Mouse (Mus musculus): ENCODE measurements around the gene Tuba4a.

Tuba4a gene

GRCm38 (mm10) chr1:75212542-75212941 lies 7.1 kb downstream of the Tuba4a start:
- no peak for DNase-seq (ENCODE audit: low spot score in 2 of 2)

DNA sequence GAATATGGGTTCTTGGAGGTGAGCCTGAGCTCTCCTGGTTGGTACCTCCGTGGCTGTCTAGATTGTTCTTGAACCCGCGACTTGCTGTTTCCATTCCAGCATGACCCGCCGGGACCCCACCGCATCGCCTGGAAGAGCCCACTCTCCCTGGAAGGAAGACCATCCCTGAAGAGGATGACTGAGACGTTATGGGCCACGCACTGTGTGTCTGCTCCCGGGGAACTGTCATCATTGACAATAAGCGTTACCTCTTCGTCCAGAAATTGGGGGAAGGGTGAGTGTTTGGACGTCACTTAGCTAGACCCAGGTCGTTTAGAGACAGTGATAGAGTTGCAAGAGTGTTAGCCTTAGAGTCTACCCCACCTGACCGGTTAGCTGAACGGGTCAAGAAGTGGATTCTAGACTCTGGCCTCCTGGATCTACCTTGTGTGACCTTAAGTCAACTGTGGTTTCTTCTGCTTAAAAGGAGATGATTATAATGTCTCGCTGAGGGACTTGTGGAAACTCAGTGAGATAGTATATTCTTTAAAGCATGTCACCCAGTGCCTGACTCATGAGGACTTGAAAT lies 8.4 kb downstream of the Tuba4a start:
- no peak for DNase-seq (ENCODE audit: low spot score in 2 of 2)

DNA sequence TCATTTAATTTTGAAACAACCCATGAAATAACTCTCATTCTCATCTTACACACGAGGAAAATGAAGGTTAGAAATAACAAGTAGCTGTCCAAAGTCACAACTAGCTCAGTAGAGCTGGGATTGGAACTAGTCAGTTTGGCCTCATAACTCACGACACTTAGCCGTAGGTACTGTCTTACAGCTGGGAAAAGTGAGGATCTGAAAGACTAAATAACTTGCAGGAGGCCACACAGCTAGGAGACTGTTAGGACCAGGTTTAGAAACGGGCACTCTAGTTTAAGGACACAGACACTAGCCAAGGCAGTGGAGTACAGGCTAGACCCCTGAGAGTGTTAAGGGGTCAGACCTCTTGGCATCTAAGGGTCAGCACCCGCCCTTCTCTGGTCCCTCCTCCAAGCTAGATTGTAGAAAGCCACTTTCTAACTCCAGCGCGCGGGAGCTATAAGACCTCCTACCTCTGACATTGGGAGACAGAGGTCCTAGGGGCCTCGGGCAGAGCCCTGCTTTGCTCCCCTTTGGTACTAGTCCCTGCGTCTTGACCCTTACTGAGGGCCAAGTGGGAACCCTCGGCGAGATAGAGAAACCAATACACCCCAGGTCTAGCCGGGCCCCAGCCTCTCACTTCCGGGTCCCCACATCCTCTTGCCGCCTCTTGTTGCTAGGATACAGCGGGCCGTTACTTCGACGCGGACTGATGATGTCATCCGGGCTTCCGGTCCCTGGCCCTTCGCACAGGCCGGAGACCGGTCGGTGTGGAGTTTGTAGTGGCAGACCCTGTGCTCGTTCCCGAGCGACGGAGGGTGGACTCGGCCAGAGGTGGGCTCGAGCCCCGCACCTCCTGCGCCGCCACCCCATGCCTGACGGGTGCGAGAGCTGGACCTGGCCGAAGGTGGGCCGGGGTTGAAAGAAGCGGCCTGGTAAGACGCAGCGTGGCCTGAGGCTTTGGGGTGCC lies 9.3 kb downstream of the Tuba4a start, which contains the start of the genes Glb1l and Stk16:
TSS of gene Glb1l (minus strand) at position 678 of the 952 bp plus-strand sequence.
TSS of gene Stk16 (plus strand) at position 703 of the 952 bp plus-strand sequence.
- peak; percentile 94 to 97 for DNase-seq (ENCODE audit: low spot score in 2 of 2)

DNA sequence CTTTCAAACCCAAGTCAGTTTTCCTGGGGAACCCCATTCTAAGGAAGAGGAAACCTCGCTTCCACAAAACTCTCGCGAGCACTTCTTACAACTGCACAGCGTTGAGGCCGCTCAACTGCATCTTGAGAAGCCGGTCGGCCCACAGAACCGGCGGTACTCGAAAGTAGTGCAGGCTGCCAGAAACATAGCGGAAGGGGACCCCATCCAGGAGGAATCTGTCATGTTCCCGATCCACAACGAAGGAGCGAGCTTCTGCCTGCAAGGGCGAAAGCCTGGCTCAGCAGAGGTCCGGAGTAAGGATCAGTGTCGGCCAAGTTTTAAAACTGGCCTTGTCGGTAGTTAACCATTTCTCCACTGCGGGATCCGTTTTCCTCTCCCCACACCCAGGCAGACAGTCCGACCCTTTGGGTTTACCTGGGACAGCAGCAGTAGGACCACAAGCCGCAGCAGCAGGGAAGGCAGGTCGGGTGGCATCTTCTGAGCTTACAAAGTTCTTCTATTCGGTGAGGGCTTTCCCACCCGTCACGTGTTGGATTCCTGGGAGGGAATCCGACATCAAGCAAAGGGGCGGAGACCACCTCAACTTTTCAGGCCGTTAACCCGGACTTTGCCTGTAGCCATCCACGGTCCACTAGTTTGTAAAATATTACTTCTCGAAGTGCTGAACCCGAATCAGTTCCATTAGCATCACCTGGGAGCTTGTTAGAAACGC lies 10.5 kb downstream of the Tuba4a start:
- peak; percentile 51 to 77 for DNase-seq (ENCODE audit: low spot score in 2 of 2)

- no peak for DNase-seq (ENCODE audit: low spot score in 2 of 2)
Observed at GRCm38 (mm10) chr1:75201236-75201635, 18.4 kb downstream of the Tuba4a start.

- DNase-seq (ENCODE audit: low spot score in 2 of 2): peak; percentile 45 to 73
Observed at GRCm38 (mm10) chr1:75192452-75192851, 27.2 kb downstream of the Tuba4a start.

GRCm38 (mm10) chr1:75191622-75192402 lies 27.9 kb downstream of the Tuba4a start, which contains the start of the genes Ankzf1 and Atg9a:
Ankzf1 (plus strand) TSS chr1:75192151.
Atg9a (minus strand) TSS chr1:75192196.
- peak; percentile 94 for DNase-seq (ENCODE audit: low spot score in 2 of 2)

- DNase-seq (ENCODE audit: low spot score in 2 of 2): no peak
Observed at GRCm38 (mm10) chr1:75191258-75191621, 28.4 kb downstream of the Tuba4a start.

DNA sequence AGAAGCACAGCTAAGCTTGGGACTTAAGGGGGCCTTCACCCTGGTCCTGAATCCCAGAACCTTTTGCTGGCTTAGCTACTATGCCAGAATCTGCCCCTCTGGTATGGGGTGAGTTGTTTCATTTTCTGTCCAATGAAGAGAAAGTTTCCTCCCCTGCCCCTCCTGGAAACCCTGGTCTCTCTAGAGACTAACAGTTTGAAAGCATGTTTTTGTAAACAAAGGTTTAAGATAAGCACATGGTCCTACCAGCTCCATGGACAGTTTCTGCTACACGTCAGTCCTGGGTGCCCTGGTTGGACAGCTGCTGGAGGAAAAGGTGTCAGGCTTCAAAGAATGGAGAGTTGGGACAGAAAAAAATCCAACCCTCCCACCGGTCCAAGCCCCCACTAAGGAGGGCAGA lies 29.1 kb downstream of the Tuba4a start:
- DNase-seq (ENCODE audit: low spot score in 2 of 2): peak in 1 of 2 experiments; percentile 65

DNA sequence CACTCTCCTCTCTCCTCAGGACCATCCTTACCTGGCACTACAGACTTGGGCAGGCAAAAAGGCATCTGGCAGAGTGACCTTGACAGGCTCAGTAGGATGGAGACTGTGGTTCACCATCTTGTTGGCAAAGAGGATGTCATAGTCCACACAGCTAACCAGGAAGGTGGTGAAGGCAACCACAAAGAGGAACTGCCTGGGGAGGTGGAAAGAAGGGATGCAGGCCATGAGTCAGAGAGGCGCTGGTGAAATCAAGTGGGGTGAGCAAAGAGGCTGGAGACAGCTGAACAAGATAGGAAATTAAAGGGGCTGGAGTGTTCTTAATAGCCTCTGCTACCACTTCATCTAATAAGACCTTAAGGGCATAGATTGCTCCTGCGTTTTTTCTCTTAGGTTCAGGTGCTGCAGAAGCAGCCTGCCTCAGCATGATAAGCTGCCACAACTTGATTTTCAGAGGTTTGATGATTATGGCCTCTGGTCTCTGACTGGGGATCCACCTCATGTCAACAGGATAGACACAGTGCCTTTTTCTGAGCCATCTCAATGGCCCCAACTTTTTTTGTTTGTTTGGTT lies 31.7 kb downstream of the Tuba4a start:
- no peak for DNase-seq (ENCODE audit: low spot score in 2 of 2)

GRCm38 (mm10) chr1:75187126-75187525 lies 32.5 kb downstream of the Tuba4a start:
- DNase-seq (ENCODE audit: low spot score in 2 of 2): no peak

- no peak for DNase-seq (ENCODE audit: low spot score in 2 of 2)
Observed at GRCm38 (mm10) chr1:75185495-75185894, 34.2 kb downstream of the Tuba4a start.

GRCm38 (mm10) chr1:75182160-75182559 lies 37.5 kb downstream of the Tuba4a start:
- DNase-seq (ENCODE audit: low spot score in 2 of 2): peak in 1 of 2 experiments; percentile 60

GRCm38 (mm10) chr1:75181377-75181870 lies 38.2 kb downstream of the Tuba4a start:
- DNase-seq (ENCODE audit: low spot score in 2 of 2): peak in 1 of 2 experiments; percentile 61

DNA sequence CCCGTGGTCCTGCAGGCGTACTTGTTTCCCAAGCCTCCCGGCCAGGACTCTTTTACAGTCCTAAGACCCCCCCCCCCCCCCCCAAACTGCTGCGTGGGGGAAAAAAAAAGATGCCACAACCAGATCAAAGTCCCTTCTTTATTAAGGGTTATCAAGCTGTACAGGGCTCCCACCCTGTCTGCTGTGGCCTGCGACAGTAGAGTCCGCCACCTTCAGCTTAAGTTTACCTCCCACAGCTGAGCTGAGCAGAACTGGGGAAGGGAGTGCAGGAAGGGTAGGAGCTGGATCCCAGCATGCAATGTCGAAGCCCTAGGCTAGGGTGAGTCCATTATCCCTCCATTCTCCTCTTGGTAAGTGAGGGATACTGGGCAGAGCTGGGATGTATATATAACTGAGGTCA lies 38.9 kb downstream of the Tuba4a start:
- peak in 1 of 2 experiments; percentile 63 for DNase-seq (ENCODE audit: low spot score in 2 of 2)

DNA sequence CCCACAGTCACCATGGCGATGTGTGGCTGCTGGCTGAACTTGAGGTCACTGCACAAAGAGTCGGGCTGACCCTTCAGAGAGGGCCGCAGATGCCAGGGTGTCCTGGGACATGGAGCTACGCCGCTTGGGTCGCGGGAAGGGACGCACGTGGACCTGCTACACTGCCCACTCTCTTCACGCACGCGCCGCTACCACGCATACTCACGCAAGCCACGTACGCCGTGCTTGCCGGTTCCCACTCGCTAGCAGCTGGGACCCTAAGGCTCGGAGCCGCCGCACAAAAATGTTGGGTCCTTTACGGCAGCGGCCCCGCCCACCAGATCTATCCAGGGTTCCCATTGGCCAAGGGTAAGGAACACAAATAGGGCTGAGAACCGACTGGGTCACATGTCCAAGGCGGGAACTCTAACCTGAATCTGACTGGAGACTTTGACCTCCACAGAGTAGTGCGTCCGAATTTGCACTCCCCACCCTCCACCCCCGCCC lies 39.5 kb downstream of the Tuba4a start, which contains the start of gene Abcb6:
TSS of gene Abcb6 (minus strand) at position 288 of the 486 bp plus-strand sequence.
- DNase-seq (ENCODE audit: low spot score in 2 of 2): peak; percentile 91 to 94

DNA sequence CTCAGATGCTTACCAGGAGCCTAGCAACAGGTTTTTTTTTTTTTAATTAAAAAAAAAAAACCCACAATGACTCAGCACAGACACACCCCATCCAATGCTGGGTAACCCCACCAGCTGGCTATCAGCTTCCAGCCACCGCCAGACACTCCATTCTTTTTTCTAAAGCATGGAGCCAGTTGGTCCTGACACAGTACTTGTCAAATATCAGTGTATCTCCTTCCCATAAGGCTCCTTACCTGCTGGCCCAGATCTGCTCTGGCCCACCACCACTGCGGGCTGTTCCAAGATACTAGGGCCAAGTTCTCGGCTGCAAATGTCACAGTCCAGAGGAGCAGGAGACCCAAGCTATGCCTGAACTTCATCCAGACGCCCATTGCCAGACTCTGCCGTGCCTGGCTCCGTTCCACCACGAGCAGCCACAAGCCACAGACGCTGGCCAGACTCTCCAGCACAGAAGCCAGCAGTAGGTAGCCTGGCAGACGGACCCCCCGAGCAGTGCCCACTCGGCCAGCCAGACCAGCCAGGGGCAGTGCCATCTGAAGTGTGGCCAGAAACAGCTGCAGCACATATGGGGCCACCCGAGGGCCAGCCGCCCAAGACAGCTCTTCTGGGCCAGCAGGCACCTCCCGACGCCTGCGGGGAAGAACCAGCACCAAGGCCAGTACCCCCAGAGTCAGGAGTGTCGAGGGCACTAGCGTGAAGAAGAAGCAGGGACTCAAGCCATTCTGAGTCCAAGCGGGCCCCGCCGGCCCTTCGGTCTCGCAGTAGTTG lies 40.1 kb downstream of the Tuba4a start:
- DNase-seq (ENCODE audit: low spot score in 2 of 2): peak in 1 of 2 experiments; percentile 63

- DNase-seq (ENCODE audit: low spot score in 2 of 2): peak; percentile 98 to 99
Observed at GRCm38 (mm10) chr1:75168472-75169464, 50.9 kb downstream of the Tuba4a start, which contains the start of gene Zfand2b. Zfand2b (plus strand) TSS chr1:75168646.
